In the genomic region with DNA sequence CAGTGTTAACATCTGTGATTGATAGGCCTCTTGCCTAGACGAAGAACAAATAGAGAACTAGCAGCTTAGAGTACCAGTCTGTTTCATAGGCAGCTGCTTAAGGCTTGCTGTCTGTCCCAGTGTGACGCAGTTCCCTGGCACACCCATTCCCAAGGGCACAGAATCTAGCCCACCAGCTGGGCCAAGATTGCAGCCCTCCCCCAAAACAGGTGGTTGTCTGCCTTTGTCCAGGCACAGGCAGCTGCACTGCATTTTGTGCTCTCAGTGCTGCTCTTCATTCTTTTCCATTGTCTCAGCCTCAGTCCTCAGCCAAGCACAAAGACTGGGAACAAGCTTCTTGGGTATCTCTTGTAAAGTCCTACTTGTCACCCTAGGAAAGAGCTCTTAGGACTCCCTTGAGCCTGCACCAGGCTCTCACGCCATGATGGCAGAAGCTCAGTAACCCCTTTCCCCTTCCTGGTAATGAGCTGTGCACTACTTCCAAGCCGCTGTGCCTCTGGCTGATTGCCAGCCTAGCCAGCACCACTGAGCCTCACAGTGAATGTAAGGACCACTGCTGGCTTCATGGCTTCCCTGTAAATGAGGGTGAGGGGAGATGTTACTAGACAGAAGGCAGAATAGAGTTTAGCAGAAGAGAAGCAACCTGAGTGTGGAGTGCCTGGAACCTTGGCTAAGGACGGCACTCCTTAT, we compare ENCODE assay signal across 14 mouse cellular contexts. TPM values are rescaled to one million over a fixed set of nuclear protein-coding genes. Genes with fewer than 3 reads are reported as not detected.
DNase-seq lines count a peak whose midpoint lies in the region; ATAC-seq lines count a peak whose summit lies in the region.
"Had no signal": no experiment of that assay in that cellular context is flagged by ENCODE, and none has a peak within 500 bp of the region (broad histone marks: within the 10 kb centered on the region; RNA-seq: fewer than 3 reads in every experiment).

No protein-coding gene starts in this region.

- H3K9me3 ChIP-seq in forebrain, embryonic 13.5 days (replicated peaks): no peaks in the 10 kb centered on the region
- H3K9me3 ChIP-seq in limb, embryonic 15.5 days: no peaks in the 10 kb centered on the region
- H3K9me3 ChIP-seq in liver, embryonic 11.5 days (ENCODE audit: control insufficient read depth, low read length): no peaks in the 10 kb centered on the region
- H3K9me3 ChIP-seq: embryonic facial prominence, embryonic 13.5 days; heart, embryonic 10.5 days had no signal

- H3K36me3 ChIP-seq in forebrain, embryonic 13.5 days (ENCODE audit: poor library complexity, severe bottlenecking): peaks cover 38% of the 10 kb centered on the region
- peaks cover 33% of the 10 kb centered on the region for H3K36me3 ChIP-seq in limb, embryonic 15.5 days
- peaks cover 10% of the 10 kb centered on the region; the same call in 1 of the 2 replicates for H3K36me3 ChIP-seq in liver, embryonic 11.5 days (ENCODE audit: control insufficient read depth, insufficient read depth, low read length)

- no peak overlapping the region for H3K4me3 ChIP-seq in forebrain, embryonic 13.5 days
- no peak overlapping the region for H3K4me3 ChIP-seq in limb, embryonic 15.5 days
- H3K4me3 ChIP-seq in liver, embryonic 11.5 days (ENCODE audit: low read depth, low read length): no peak overlapping the region
- H3K4me3 ChIP-seq: embryonic facial prominence, embryonic 13.5 days; heart, embryonic 10.5 days had no signal

- no peak overlapping the region; the same call in 1 of the 2 replicates for H3K4me2 ChIP-seq in forebrain, embryonic 13.5 days
- H3K4me2 ChIP-seq in limb, embryonic 15.5 days: no peak overlapping the region
- no peak overlapping the region for H3K4me2 ChIP-seq in liver, embryonic 11.5 days
- H3K4me2 ChIP-seq: embryonic facial prominence, embryonic 13.5 days had no signal

- WGBS in forebrain, embryonic 13.5 days: 33% methylated on average over 5 of the region's 5 CpGs
- 63% methylated on average over 5 of the region's 5 CpGs for WGBS in limb, embryonic 15.5 days
- WGBS in liver, embryonic 11.5 days: 84% methylated on average over 5 of the region's 5 CpGs

- H3K4me1 ChIP-seq in forebrain, embryonic 13.5 days: peaks cover 26% of the 10 kb centered on the region
- no peaks in the 10 kb centered on the region for H3K4me1 ChIP-seq in limb, embryonic 15.5 days
- H3K4me1 ChIP-seq in liver, embryonic 11.5 days (replicated peaks; ENCODE audit: control insufficient read depth, insufficient read depth, low read length): no peaks in the 10 kb centered on the region
- H3K4me1 ChIP-seq: embryonic facial prominence, embryonic 13.5 days; heart, embryonic 10.5 days had no signal

- peak; percentile 90 for ATAC-seq in forebrain, embryonic 13.5 days
- no peak for ATAC-seq in limb, embryonic 15.5 days (ENCODE audit: insufficient number of reproducible peaks, low FRiP score, low TSS enrichment, low read depth)
- no peak for ATAC-seq in liver, embryonic 11.5 days (replicated peaks; ENCODE audit: low FRiP score)
- no peak for ATAC-seq in activated CD4-positive, CD25-positive, alpha-beta regulatory T cell, adult 4 months

- peak; percentile 28 for DNase-seq in gastrocnemius, postnatal 10 days
- DNase-seq in gastrocnemius, postnatal 25 days: no peak
- DNase-seq in ES-CJ7 (ENCODE audit: low read depth, low spot score): peak; percentile 48
- no peak for DNase-seq in urinary bladder, postnatal 14 days (ENCODE audit: low spot score)
- no peak for DNase-seq in liver, embryonic 11.5 days (ENCODE audit: low spot score)
- DNase-seq: adrenal gland, postnatal 36 days; kidney, adult 11 months; lung, postnatal 14 days had no signal

- no peaks in the 10 kb centered on the region for H3K27me3 ChIP-seq in forebrain, embryonic 13.5 days
- no peaks in the 10 kb centered on the region for H3K27me3 ChIP-seq in limb, embryonic 15.5 days
- no peaks in the 10 kb centered on the region for H3K27me3 ChIP-seq in liver, embryonic 11.5 days (replicated peaks; ENCODE audit: control insufficient read depth, insufficient read depth, low read length)
- H3K27me3 ChIP-seq: CH12.LX; embryonic facial prominence, embryonic 13.5 days had no signal

- H3K27ac ChIP-seq in forebrain, embryonic 13.5 days: peak overlapping the region; percentile 83
- peak overlapping the region; percentile 61 for H3K27ac ChIP-seq in limb, embryonic 15.5 days
- no peak overlapping the region for H3K27ac ChIP-seq in liver, embryonic 11.5 days (ENCODE audit: low read depth, low read length)
- H3K27ac ChIP-seq: embryonic facial prominence, embryonic 13.5 days; heart, embryonic 10.5 days had no signal

- H3K9ac ChIP-seq in forebrain, embryonic 13.5 days: no peak overlapping the region
- no peak overlapping the region for H3K9ac ChIP-seq in limb, embryonic 15.5 days
- no peak overlapping the region for H3K9ac ChIP-seq in liver, embryonic 11.5 days (ENCODE audit: low read depth, low read length)
- H3K9ac ChIP-seq: embryonic facial prominence, embryonic 13.5 days had no signal

RNA-seq across cellular contexts. Expression of gene Chrm4, which starts 22.3 kb away (rescaled TPM):
- under 1 TPM in 1 of 2 experiments, not detected in 1; 0.16 TPM for total RNA-seq in gastrocnemius, postnatal 10 days (2021)
- not detected for total RNA-seq in gastrocnemius, postnatal 25 days (2021)
- polyA plus RNA-seq in forebrain, embryonic 13.5 days (2015; fragmentation: Nextera tagmentation; extraction: Ambion mirVana): 0.83 and 0.88 TPM in 2 replicates
- polyA plus RNA-seq in limb, embryonic 15.5 days (2015; fragmentation: Nextera tagmentation; extraction: Ambion mirVana): 0.20 and 0.29 TPM in 2 replicates
- 0.34 and 0.36 TPM in 2 replicates for polyA plus RNA-seq in liver, embryonic 11.5 days (2014; fragmentation: Nextera tagmentation; extraction: Ambion mirVana)
- polyA plus RNA-seq in activated CD4-positive, CD25-positive, alpha-beta regulatory T cell, adult 4 months (2017; shearing (Covaris generic)): 1 to 10 TPM in 1 of 2 experiments, under 1 TPM in 1; 0.54 to 1.2 TPM

RNA-seq across cellular contexts. Expression of gene Mdk, which starts 27.3 kb away (rescaled TPM):
- 10 to 100 TPM; 43.3 to 55.2 TPM for total RNA-seq in gastrocnemius, postnatal 10 days (2021)
- 1 to 10 TPM; 3.3 to 3.4 TPM for total RNA-seq in gastrocnemius, postnatal 25 days (2021)
- polyA plus RNA-seq in forebrain, embryonic 13.5 days (2015; fragmentation: Nextera tagmentation; extraction: Ambion mirVana): 609 and 621 TPM in 2 replicates
- 899 and 1,046 TPM in 2 replicates for polyA plus RNA-seq in limb, embryonic 15.5 days (2015; fragmentation: Nextera tagmentation; extraction: Ambion mirVana)
- 461 and 501 TPM in 2 replicates for polyA plus RNA-seq in liver, embryonic 11.5 days (2014; fragmentation: Nextera tagmentation; extraction: Ambion mirVana)
- 1 to 10 TPM; 1.2 to 2.0 TPM for polyA plus RNA-seq in activated CD4-positive, CD25-positive, alpha-beta regulatory T cell, adult 4 months (2017; shearing (Covaris generic))

RNA-seq across cellular contexts. Expression of gene Gm9821, which starts 40.7 kb away (rescaled TPM):
- total RNA-seq in gastrocnemius, postnatal 10 days (2021): not detected
- total RNA-seq in gastrocnemius, postnatal 25 days (2021): not detected
- polyA plus RNA-seq in forebrain, embryonic 13.5 days (2015; fragmentation: Nextera tagmentation; extraction: Ambion mirVana): 0.18 and 0.41 TPM in 2 replicates
- polyA plus RNA-seq in limb, embryonic 15.5 days (2015; fragmentation: Nextera tagmentation; extraction: Ambion mirVana): 0.45 TPM in 2 replicates
- polyA plus RNA-seq in liver, embryonic 11.5 days (2014; fragmentation: Nextera tagmentation; extraction: Ambion mirVana): 3.7 and 4.8 TPM in 2 replicates
- 1 to 10 TPM; 1.6 to 2.4 TPM for polyA plus RNA-seq in activated CD4-positive, CD25-positive, alpha-beta regulatory T cell, adult 4 months (2017; shearing (Covaris generic))
- total RNA-seq: adrenal gland, postnatal 36 days had no signal

Comparison
In these comparisons a context has a peak if more than half of its experiments do, and no peak if none do; other contexts are left out.
1. DNase-seq: peak in gastrocnemius, postnatal 10 days (single experiment) and ES-CJ7 (single experiment); none in gastrocnemius, postnatal 25 days (single experiment), urinary bladder, postnatal 14 days (single experiment) and liver, embryonic 11.5 days (single experiment).
2. RNA of gene Mdk, which starts 27.3 kb away (polyA plus RNA-seq): 899 to 1,046 TPM in limb, embryonic 15.5 days, 609 to 621 TPM in forebrain, embryonic 13.5 days and 461 to 501 TPM in liver, embryonic 11.5 days; 1.2 to 2.0 TPM in activated CD4-positive, CD25-positive, alpha-beta regulatory T cell, adult 4 months; every median in the first group is over 100 times any median in the second.